Mouse (Mus musculus): Measurements from ENCODE around the gene Ilkap. TPM values are rescaled to one million over a fixed set of nuclear protein-coding genes. Genes with fewer than 3 reads are reported as not detected.
A peak's percentile ranks its signal among the peaks of the same experiment; 100 is the strongest.

Ilkap gene
- polyA plus RNA-seq, 1 experiment from 2014 or later: 104 TPM

GRCm38 (mm10) chr1:91356105-91356504 is 42.5 kb downstream of the Ilkap start:
- H3K4me2 ChIP-seq: no peak overlapping the region
- H3K4me3 ChIP-seq: no peak overlapping the region
- no peaks in the 10 kb centered on the region for H3K9me3 ChIP-seq (replicated peaks)
- no peak overlapping the region for H3K9ac ChIP-seq
- WGBS: 81% methylated on average over 11 of the region's 11 CpGs
- no peaks in the 10 kb centered on the region for H3K27me3 ChIP-seq (replicated peaks)
- peaks cover 23% of the 10 kb centered on the region for H3K4me1 ChIP-seq (replicated peaks)
- H3K27ac ChIP-seq (ENCODE audit: poor library complexity, severe bottlenecking): no peak overlapping the region
- no peak for ATAC-seq (ENCODE audit: insufficient number of reproducible peaks, low FRiP score)
- H3K36me3 ChIP-seq: peaks cover 70% of the 10 kb centered on the region

DNA sequence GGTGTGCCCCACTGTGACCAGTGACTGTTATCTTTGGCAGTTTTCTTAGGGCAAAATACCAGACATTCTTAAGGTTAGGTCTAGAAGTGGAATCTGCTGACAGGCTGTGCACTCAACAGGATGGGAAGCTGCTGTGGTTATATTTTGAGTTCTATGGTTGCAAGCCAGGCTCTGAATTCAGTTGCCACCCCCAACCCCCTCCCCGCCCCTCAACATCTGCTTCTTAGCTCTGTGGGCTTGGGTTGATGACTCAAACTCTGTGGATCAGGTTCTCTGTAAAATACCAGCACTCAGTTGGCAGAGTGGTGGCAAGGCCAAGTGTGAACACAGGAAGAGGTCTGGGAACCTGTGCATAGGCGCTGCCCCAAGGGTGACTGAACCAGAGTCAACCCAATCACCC is 46.3 kb downstream of the Ilkap start:
- H3K27ac ChIP-seq (ENCODE audit: poor library complexity, severe bottlenecking): no peak overlapping the region
- peaks cover 33% of the 10 kb centered on the region for H3K4me1 ChIP-seq (replicated peaks)
- H3K9ac ChIP-seq: no peak overlapping the region
- peaks cover 32% of the 10 kb centered on the region for H3K36me3 ChIP-seq
- no peaks in the 10 kb centered on the region for H3K9me3 ChIP-seq (replicated peaks)
- ATAC-seq (ENCODE audit: insufficient number of reproducible peaks, low FRiP score): no peak
- H3K4me2 ChIP-seq: peak overlapping the region; percentile 77
- no peaks in the 10 kb centered on the region for H3K27me3 ChIP-seq (replicated peaks)
- WGBS: 70% methylated on average over 2 of the region's 2 CpGs
- no peak overlapping the region for H3K4me3 ChIP-seq

DNA sequence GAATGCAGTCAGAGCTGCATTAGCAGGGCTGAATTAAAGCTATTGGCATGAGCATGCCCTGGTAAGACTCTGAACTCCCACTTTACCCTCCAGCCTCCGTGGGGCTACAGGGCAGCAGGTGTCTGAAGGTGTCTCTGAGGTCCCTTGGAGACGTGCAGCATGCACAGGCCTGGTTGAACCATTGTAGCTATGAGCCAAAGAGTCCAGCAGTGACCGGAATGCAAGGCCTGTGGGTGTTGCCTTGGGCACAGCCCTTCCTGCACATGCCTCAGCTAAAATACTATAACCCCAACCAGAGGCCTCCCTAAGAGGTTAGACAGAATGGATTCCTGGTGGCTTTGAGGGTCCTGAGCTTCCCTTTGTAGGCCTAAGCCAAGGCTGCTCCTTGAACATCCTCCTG is 47.4 kb downstream of the Ilkap start:
- peaks cover 5% of the 10 kb centered on the region for H3K27me3 ChIP-seq (replicated peaks)
- H3K27ac ChIP-seq (ENCODE audit: poor library complexity, severe bottlenecking): peak overlapping the region; percentile 84
- H3K4me1 ChIP-seq (replicated peaks): peaks cover 33% of the 10 kb centered on the region
- H3K9ac ChIP-seq: peak overlapping the region; percentile 69
- peaks cover 22% of the 10 kb centered on the region for H3K36me3 ChIP-seq
- H3K4me3 ChIP-seq: peak overlapping the region; percentile 44
- WGBS: 52% methylated on average over 3 of the region's 3 CpGs
- H3K4me2 ChIP-seq: peak overlapping the region; percentile 77
- no peaks in the 10 kb centered on the region for H3K9me3 ChIP-seq (replicated peaks)
- ATAC-seq (ENCODE audit: insufficient number of reproducible peaks, low FRiP score): no peak

DNA sequence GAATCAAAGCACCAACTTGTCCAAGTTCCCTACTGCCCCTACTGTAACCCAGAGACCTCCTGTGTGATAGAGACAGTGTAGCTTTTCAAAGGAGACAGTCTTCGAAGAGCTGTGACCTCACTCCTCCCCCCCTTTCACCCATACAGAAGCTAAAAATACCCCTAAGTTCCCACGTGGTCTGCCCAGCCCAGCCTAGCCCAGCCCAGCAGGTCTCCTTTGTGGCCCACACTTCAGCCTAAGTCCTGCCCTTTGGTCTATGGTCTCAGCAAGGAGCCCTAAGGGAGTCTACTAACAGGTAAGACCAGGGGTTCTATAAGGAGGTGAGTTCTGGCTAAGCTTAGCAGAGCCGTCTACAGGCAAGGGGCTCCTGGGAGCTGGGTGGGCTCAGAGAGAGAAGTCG is 47.8 kb downstream of the Ilkap start, which contains the start of gene Klhl30:
TSS of gene Klhl30 (plus strand) at position 176 of the 400 bp plus-strand sequence.
- WGBS: 23% methylated on average over 4 of the region's 4 CpGs
- H3K27me3 ChIP-seq (replicated peaks): peaks cover 9% of the 10 kb centered on the region
- peak within 1 kb of the TSS; percentile 69 for H3K9ac ChIP-seq
- H3K4me2 ChIP-seq: peak within 1 kb of the TSS; percentile 77
- peaks cover 18% of the 10 kb centered on the region for H3K36me3 ChIP-seq
- no peaks in the 10 kb centered on the region for H3K9me3 ChIP-seq (replicated peaks)
- peak within 1 kb of the TSS; percentile 44 for H3K4me3 ChIP-seq
- H3K4me1 ChIP-seq (replicated peaks): peaks cover 33% of the 10 kb centered on the region
- ATAC-seq (ENCODE audit: insufficient number of reproducible peaks, low FRiP score): peak; percentile 73
- peak within 1 kb of the TSS; percentile 84 for H3K27ac ChIP-seq (ENCODE audit: poor library complexity, severe bottlenecking)

GRCm38 (mm10) chr1:91346892-91347291 is 51.7 kb downstream of the Ilkap start:
- no peak overlapping the region for H3K27ac ChIP-seq (ENCODE audit: poor library complexity, severe bottlenecking)
- H3K4me3 ChIP-seq: no peak overlapping the region
- H3K36me3 ChIP-seq: no peaks in the 10 kb centered on the region
- peaks cover 49% of the 10 kb centered on the region for H3K27me3 ChIP-seq (replicated peaks)
- H3K9me3 ChIP-seq (replicated peaks): no peaks in the 10 kb centered on the region
- H3K4me1 ChIP-seq (replicated peaks): peaks cover 29% of the 10 kb centered on the region
- peak; percentile 49; the same call in 1 of the 2 replicates for ATAC-seq (ENCODE audit: insufficient number of reproducible peaks, low FRiP score)
- 36% methylated on average over 3 of the region's 3 CpGs for WGBS
- no peak overlapping the region for H3K4me2 ChIP-seq
- H3K9ac ChIP-seq: no peak overlapping the region

GRCm38 (mm10) chr1:91344921-91345685 is 53.5 kb downstream of the Ilkap start:
- ATAC-seq (ENCODE audit: insufficient number of reproducible peaks, low FRiP score): no peak
- Histone ChIP-seq H3K9ac (peak overlapping the region; percentile 21; the same call in 1 of the 2 replicates), H3K4me3 (peak overlapping the region; percentile 36), H3K4me2 (peak overlapping the region; percentile 69), H3K9me3 (replicated peaks) (no peaks in the 10 kb centered on the region), H3K4me1 (replicated peaks) (peaks cover 16% of the 10 kb centered on the region), H3K27ac (ENCODE audit: poor library complexity, severe bottlenecking) (no peak overlapping the region), H3K36me3 (no peaks in the 10 kb centered on the region), H3K27me3 (replicated peaks) (peaks cover 59% of the 10 kb centered on the region)
- 4% methylated on average over 65 of the region's 68 CpGs for WGBS

DNA sequence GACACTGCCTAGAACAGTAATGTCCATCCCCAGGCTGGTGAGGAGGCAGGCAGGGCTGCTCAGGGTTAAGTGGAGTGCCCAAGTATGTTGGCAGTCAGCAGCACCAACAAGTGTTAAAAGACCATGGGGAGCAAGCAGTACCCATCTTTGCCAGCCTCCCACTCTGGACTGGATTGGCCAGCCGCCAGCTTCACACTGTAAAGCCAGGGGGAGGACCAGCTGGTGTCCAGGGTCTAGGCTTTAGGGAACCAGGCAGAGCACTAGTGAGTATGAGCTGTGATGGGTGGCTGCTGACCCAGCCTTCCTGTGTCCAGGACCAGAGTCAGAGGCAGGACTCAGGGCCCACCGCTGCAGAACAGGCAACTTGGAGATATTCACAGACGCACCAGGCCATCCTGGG is 54.6 kb downstream of the Ilkap start:
- ATAC-seq (ENCODE audit: insufficient number of reproducible peaks, low FRiP score): no peak
- 69% methylated on average over 3 of the region's 3 CpGs for WGBS

GRCm38 (mm10) chr1:91337355-91337754 is 61.3 kb downstream of the Ilkap start:
- no peaks in the 10 kb centered on the region for H3K36me3 ChIP-seq
- H3K4me2 ChIP-seq: no peak overlapping the region
- H3K9ac ChIP-seq: no peak overlapping the region
- no peak for ATAC-seq (ENCODE audit: insufficient number of reproducible peaks, low FRiP score)
- no peak overlapping the region for H3K27ac ChIP-seq (ENCODE audit: poor library complexity, severe bottlenecking)
- no peak overlapping the region for H3K4me3 ChIP-seq
- no peaks in the 10 kb centered on the region for H3K9me3 ChIP-seq (replicated peaks)
- H3K4me1 ChIP-seq (replicated peaks): peaks cover 28% of the 10 kb centered on the region
- 82% methylated on average over 7 of the region's 7 CpGs for WGBS
- peaks cover 58% of the 10 kb centered on the region for H3K27me3 ChIP-seq (replicated peaks)

More for the DNA sequence above, 54.6 kb downstream of the Ilkap start:
- Histone ChIP-seq H3K9me3 (replicated peaks) (no peaks in the 10 kb centered on the region), H3K4me2 (no peak overlapping the region), H3K27ac (ENCODE audit: poor library complexity, severe bottlenecking) (no peak overlapping the region), H3K9ac (no peak overlapping the region), H3K27me3 (replicated peaks) (peaks cover 70% of the 10 kb centered on the region), H3K36me3 (no peaks in the 10 kb centered on the region), H3K4me1 (replicated peaks) (peaks cover 12% of the 10 kb centered on the region), H3K4me3 (no peak overlapping the region)

DNA sequence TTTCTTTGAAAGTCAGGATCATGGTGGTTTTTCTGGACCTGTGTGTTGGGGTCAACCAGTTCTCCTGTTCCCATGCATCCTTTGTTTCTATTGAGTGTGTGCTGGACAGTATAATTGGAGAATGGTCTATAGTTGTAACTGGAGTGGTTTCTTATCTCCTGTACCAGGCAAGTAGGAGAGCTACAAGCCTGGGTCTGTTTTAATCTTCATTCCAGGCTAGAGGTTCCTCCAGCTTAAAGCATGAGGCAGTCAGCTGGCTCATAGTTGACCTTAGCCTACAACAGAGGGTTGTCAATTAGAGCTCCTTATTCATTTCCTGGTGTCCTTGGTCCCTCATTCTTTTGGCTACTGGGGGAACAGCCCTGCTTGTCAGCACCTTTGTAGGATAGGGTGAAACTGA is 65.0 kb downstream of the Ilkap start:
- peaks cover 29% of the 10 kb centered on the region; the same call in 1 of the 2 replicates for H3K27me3 ChIP-seq (replicated peaks)
- peak overlapping the region; percentile 20 for H3K27ac ChIP-seq (ENCODE audit: poor library complexity, severe bottlenecking)
- no peak overlapping the region for H3K9ac ChIP-seq
- H3K4me3 ChIP-seq: no peak overlapping the region
- no peak overlapping the region for H3K4me2 ChIP-seq
- no peaks in the 10 kb centered on the region for H3K36me3 ChIP-seq
- H3K4me1 ChIP-seq (replicated peaks): peaks cover 30% of the 10 kb centered on the region
- no peaks in the 10 kb centered on the region for H3K9me3 ChIP-seq (replicated peaks)
- ATAC-seq (ENCODE audit: insufficient number of reproducible peaks, low FRiP score): no peak

- Histone ChIP-seq H3K4me1 (replicated peaks) (peaks cover 25% of the 10 kb centered on the region), H3K9me3 (replicated peaks) (no peaks in the 10 kb centered on the region), H3K4me2 (no peak overlapping the region), H3K27me3 (replicated peaks) (peaks cover 16% of the 10 kb centered on the region; the same call in 1 of the 2 replicates), H3K27ac (ENCODE audit: poor library complexity, severe bottlenecking) (no peak overlapping the region), H3K9ac (no peak overlapping the region), H3K36me3 (no peaks in the 10 kb centered on the region), H3K4me3 (no peak overlapping the region)
- ATAC-seq (ENCODE audit: insufficient number of reproducible peaks, low FRiP score): no peak
- WGBS: 54% methylated on average over 4 of the region's 4 CpGs
Measured at GRCm38 (mm10) chr1:91332102-91332501, 66.5 kb downstream of the Ilkap start.

DNA sequence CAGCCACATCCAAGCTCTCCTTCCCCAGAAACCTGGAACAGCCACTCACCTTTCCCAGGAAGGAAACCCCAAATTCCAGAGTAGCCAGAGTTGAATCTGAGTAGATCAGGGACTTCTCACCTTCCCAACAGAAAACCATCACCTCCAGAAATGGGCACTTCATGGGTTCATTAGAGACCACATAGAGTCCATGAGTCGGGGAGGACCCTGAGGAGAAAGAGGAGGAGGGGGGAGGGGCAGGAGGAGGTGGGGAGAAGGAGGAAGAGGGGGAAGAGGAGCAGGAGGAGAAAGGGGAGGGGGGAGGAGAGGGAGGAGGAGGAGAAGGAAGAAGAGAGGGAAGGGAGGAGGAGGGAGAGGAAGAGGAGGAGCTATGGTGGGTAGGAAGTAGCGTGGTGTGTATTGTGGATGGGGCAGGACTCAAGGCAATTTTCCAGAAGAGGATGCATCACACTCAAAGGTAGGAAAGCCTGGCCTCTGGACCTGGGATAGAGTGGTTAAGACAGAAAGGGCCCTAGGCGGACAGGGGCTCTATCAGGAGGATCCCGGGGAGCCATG is 73.0 kb downstream of the Ilkap start:
- no peak overlapping the region for H3K4me3 ChIP-seq
- H3K4me2 ChIP-seq: no peak overlapping the region
- WGBS: 75% methylated on average over 4 of the region's 4 CpGs
- ATAC-seq (ENCODE audit: insufficient number of reproducible peaks, low FRiP score): no peak
- no peak overlapping the region for H3K9ac ChIP-seq
- H3K27me3 ChIP-seq (replicated peaks): no peaks in the 10 kb centered on the region; the same call in 1 of the 2 replicates
- H3K4me1 ChIP-seq (replicated peaks): peaks cover 13% of the 10 kb centered on the region
- H3K9me3 ChIP-seq (replicated peaks): no peaks in the 10 kb centered on the region
- no peak overlapping the region for H3K27ac ChIP-seq (ENCODE audit: poor library complexity, severe bottlenecking)
- H3K36me3 ChIP-seq: no peaks in the 10 kb centered on the region
